Mouse (Mus musculus): ENCODE data around the gene Alk. TPM values are rescaled to one million over a fixed set of nuclear protein-coding genes. Genes with fewer than 3 reads are reported as not detected.

The Alk gene
- total RNA-seq, 2 experiments from 2014 or later, result 7.4 to 9.1 TPM

- DNase-seq, result no peak
- intact Hi-C loops (cut with DNase I), result no loop called here
These were observed 613.2 kb downstream of the Alk start for GRCm38 (mm10) chr17:71991260-71991659.

- intact Hi-C loops (cut with DNase I), result no loop called here
- DNase-seq, result no peak
These were observed 614.2 kb downstream of the Alk start for GRCm38 (mm10) chr17:71990176-71990720.

- intact Hi-C loops (cut with DNase I), result no loop called here
These were observed 615.5 kb downstream of the Alk start for GRCm38 (mm10) chr17:71988736-71989569.

GRCm38 (mm10) chr17:71986998-71987397 lies 617.4 kb downstream of the Alk start:
- DNase-seq, result no peak
- intact Hi-C loops (cut with DNase I), result no loop called here

More at GRCm38 (mm10) chr17:71988736-71989569, 615.5 kb downstream of the Alk start:
- DNase-seq, result peak; percentile 63

- intact Hi-C loops (cut with DNase I), result no loop called here
These were observed 618.0 kb downstream of the Alk start for GRCm38 (mm10) chr17:71986456-71986855.

GRCm38 (mm10) chr17:71981177-71981576 lies 623.2 kb downstream of the Alk start:
- intact Hi-C loops (cut with DNase I), result no loop called here
- no peak for DNase-seq

More at GRCm38 (mm10) chr17:71986456-71986855, 618.0 kb downstream of the Alk start:
- peak; percentile 19 for DNase-seq

GRCm38 (mm10) chr17:71980518-71981145 lies 623.8 kb downstream of the Alk start:
- intact Hi-C loops (cut with DNase I), result no loop called here
- DNase-seq, result peak; percentile 38

- DNase-seq, result no peak
- intact Hi-C loops (cut with DNase I), result no loop called here
These were observed 625.3 kb downstream of the Alk start for GRCm38 (mm10) chr17:71979137-71979536.

- DNase-seq, result no peak
- intact Hi-C loops (cut with DNase I), result no loop called here
These were observed 627.8 kb downstream of the Alk start for GRCm38 (mm10) chr17:71976661-71977060.

- DNase-seq, result no peak
- intact Hi-C loops (cut with DNase I), result no loop called here
These were observed 630.7 kb downstream of the Alk start for GRCm38 (mm10) chr17:71973704-71974103.

- DNase-seq, result peak; percentile 52
- intact Hi-C loops (cut with DNase I), result loop anchor here (10.0 kb wide), 2 partner anchors 637 to 817 kb away; partner anchors contain the start of gene Alk
These were observed 637.1 kb downstream of the Alk start for GRCm38 (mm10) chr17:71967356-71967755.

- DNase-seq, result peak; percentile 92
- intact Hi-C loops (cut with DNase I), result loop anchor here (10.0 kb wide), 2 partner anchors 639 to 819 kb away; partner anchors contain the start of gene Alk
These were observed 638.5 kb downstream of the Alk start for GRCm38 (mm10) chr17:71965733-71966606.

- intact Hi-C loops (cut with DNase I), result loop anchor here (10.0 kb wide), 2 partner anchors 640 to 820 kb away; partner anchors contain the start of gene Alk
- no peak for DNase-seq
These were observed 639.8 kb downstream of the Alk start for GRCm38 (mm10) chr17:71964610-71965009.

- DNase-seq, result peak; percentile 52
- intact Hi-C loops (cut with DNase I), result loop anchor here (10.0 kb wide), 2 partner anchors 642 to 822 kb away; partner anchors contain the start of gene Alk
These were observed 641.7 kb downstream of the Alk start for GRCm38 (mm10) chr17:71962746-71963145.

- no peak for DNase-seq
- intact Hi-C loops (cut with DNase I), result no loop called here
These were observed 649.4 kb downstream of the Alk start for GRCm38 (mm10) chr17:71955011-71955410.

GRCm38 (mm10) chr17:71954217-71954844 lies 650.1 kb downstream of the Alk start:
- intact Hi-C loops (cut with DNase I), result no loop called here
- no peak for DNase-seq

- intact Hi-C loops (cut with DNase I), result no loop called here
- no peak for DNase-seq
These were observed 653.5 kb downstream of the Alk start for GRCm38 (mm10) chr17:71950968-71951367.

- DNase-seq, result no peak
- intact Hi-C loops (cut with DNase I), result no loop called here
These were observed 655.7 kb downstream of the Alk start for GRCm38 (mm10) chr17:71948687-71949086.

GRCm38 (mm10) chr17:71947452-71947851 lies 657.0 kb downstream of the Alk start:
- intact Hi-C loops (cut with DNase I), result no loop called here
- no peak for DNase-seq

- no peak for DNase-seq
- intact Hi-C loops (cut with DNase I), result no loop called here
These were observed 660.4 kb downstream of the Alk start for GRCm38 (mm10) chr17:71944020-71944419.

All from left cerebral cortex, postnatal 4 days (tissue).